Mouse (Mus musculus) lung, postnatal 4 days (tissue): ENCODE data around the gene Rapgef4.
"Not testable (repeated sequence)": the region's sequence is repeated elsewhere in the genome, so short reads cannot be mapped to it uniquely, and the experiment has no call there.

ENCODE experiments used
- DNase-seq, 2 experiments: peaks; one replicate each; pipeline ENCODE4 v3.0.0; 2021

Rapgef4 gene

DNA sequence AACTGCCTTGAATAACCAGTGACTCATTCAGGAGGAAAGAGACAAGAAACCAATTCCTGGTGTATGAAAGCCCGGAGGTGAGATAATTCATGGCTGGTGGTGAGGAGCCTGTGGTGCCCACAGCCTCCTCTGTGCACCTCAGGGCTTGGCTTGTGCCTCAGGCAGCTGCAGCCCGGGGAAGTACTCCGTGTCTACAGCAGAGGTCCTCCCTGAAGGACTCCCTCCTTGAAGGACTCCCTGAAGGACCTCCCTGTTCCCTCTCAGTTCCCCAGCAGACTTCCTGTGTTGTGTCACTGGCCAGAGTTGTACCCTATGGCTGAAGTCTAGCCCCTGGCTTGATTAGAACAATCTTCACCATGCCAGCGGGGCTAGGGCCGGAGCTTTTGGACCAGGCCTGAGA lies 50.7 kb downstream of the Rapgef4 start:
- DNase-seq = no peak

DNA sequence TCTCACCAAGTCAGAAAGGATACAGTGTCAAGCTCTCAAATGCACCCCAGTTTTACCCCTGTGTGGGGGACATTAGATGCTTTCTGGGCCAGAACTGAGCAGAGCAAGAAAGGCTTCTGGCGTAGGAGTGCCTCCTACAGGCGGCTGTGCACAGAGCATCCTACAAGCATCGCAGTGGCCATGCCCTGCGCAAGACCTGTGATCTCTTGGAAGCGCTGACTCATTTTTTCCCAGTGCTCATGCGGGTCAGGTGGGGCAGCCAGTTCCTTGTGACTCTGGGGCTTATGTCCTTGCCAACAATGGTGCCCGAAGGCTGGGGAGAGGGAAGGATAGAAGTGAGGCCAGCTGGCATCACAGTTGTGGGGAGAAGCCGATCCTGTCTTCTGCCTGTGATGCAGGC lies 54.6 kb downstream of the Rapgef4 start:
- DNase-seq = peak; percentile 46 to 50

DNA sequence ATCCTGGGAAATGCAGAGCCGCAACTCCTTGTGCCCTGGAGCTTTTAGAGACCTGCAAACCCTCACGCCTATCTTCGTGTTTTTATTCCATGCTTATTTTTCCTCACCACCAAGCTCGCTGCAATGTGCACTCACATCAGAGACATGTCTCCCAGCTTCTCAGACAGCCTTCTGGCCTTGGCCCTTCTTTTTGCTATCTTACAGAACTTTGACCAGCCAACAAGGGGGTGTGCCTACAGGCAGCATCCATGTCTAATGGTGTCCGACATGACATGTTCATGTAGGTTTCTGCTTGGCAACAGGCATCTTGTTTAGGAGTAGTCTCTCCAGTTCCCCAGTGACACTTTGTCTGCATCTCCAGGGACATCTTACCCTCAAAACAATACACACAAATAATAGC lies 56.3 kb downstream of the Rapgef4 start:
- DNase-seq = no peak

DNA sequence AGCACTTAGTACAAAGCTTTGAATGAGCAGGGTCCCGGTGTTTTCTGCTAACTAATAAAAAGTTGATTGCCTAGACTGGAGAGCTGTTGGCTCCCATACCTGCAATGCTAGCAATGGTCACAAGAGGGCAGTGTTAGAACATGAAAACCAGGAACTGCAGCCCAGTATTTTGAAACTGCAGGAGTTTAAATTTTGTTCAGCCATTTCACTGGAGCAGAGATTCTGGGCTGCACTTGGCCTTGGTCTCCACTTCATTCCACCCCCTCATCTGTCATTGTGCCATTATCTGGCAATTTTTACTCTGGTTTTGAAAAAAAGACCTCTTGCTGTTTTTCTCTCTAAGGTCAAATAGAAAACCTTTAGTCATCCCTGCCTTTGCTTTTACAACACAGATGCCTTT lies 57.2 kb downstream of the Rapgef4 start:
- peak; percentile 45 to 88 for DNase-seq

DNA sequence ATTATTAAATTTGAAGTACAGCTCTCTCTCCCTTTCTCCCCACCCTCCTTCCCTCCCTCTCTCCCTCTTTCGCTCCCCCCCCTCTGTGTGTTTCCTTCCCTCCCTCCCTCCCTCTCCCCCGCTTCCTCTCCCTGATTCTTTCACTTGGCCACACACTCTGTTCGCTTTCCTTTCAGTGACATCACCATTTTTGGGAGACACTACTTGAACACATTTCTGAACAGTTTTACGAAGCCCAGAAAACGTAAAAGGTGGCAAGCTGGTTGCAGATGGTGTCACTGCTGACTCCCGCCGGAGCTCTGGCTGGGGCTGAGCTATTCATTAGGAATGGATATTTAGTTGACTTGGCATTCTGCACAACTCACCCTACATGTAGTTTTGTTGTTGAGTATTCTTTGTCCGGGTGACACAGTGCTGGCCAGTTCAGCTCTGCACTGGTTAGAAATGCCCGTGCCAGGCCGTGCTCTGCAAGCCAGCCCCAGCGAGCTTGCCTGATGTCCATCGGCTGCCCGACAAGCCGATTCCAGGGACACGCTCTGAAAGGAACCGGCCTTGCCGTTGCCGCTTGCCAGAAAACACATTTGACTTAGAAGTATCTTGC lies 57.7 kb downstream of the Rapgef4 start:
- peak; percentile 14 to 45 for DNase-seq

DNA sequence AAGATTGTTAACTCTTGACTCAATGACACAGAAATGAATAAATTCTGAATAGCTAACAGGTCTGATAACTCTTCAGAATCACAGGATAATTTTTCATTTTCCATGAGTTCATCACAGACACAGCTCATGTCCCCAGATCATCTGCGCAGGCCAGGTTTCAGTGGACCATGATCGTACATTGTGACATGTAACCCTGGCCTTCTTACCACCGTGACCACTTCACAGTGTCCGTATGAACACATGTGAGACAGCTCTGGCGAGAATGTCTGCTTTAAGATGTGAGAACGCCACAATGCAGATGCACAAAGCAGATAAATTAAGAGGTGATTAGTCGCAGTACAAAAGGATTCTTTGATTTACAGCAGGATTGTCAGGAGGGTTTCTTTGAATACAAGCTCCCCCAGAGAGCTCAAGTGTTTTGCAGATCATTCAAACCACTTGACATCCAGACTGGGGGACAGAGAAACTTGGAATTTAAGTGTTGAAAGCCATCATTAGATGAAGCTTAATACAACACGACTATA lies 58.5 kb downstream of the Rapgef4 start:
- DNase-seq = no peak

DNA sequence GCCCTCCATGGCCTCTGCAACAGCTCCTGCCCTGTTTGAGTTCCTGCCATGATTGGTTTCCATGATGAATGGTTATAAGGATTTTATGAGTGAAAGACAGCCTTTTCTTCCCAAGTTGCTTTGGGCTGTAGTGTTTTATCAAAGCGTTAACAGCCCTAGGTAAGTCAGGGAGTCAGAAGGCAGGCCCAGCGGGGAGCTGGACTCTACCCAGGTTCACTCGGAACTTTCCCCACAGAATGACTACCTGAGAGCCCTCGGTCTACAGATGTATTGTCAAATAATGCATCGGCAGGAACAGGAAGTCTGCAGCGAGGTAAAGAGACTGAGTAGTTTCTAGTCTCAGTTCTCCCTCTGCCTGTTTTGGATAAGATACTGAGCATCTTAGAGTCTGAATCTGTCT lies 60.0 kb downstream of the Rapgef4 start:
- no peak for DNase-seq

DNA sequence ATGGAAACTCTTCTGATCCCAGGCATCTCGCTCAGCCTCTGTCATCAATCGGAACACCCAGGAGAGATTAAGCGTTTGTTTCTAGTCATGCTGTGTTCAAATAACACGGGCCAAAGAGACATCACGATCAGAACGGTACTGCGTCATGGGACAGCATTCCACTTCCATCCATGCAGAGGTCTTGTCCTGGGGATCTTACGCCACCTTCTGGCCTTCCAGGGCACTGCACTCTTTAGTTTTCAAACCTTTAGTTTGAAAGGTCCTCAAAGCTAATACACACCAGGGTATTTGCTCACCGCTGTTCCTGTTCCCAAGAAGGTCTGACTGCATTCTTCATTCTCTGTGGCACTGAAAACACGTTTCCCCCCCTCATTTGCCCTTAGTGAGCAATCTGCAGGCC lies 61.1 kb downstream of the Rapgef4 start:
- DNase-seq = no peak

DNA sequence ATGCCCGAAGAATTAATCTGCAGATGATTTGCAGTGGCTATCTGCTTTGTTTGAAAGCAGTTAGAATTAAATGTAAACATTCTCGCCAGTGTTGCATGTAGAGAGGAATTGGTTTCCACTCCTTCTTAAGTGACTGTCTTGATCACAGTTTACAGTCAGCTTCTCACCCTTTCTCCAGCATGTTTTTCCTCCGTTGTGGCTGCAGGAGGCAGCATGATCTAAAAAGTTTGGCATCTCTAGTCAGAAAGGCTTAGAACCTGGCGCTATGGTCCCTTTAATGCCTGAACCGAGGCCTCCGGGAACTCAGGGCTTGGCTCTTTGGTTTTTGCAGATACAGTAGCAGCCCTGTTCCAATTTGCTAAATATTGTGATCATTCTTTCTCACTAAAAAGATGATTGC lies 63.2 kb downstream of the Rapgef4 start:
- DNase-seq = peak in 1 of 2 experiments; percentile 50

DNA sequence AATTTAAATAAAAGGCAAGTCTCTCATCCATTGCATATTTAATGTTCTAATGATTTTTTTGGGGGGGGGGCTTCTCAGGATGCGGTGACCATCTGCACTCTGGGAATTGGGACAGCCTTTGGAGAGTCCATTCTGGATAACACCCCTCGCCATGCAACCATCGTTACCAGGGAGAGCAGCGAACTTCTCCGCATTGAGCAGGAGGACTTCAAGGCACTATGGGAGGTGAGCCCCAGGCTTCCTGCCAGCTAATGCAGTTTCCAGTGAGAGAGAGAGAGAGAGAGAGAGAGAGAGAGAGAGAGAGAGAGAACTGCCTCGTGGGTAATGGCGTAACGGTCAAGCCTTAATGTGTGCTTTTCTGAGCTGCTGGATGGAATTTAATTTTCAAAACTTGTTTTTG lies 64.0 kb downstream of the Rapgef4 start:
- DNase-seq = no peak

DNA sequence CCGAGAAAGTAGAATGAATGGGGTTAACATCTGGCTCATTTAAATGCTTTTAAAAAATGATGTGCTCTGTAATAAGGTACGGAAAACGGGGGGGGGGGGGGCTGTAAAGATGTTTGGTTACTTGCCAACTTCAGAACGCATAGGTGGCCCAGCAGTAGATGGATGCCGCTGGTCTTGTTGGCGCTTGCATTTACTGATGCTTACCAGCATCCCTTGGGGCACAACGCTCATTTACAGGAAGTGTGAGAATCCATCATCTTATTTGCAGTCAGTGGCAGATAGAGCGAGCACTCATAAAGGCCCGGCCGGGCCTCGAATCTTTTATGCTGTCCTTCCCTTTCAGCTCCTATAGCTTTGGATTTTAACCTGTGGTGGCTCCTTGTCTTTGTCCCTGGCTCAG lies 64.6 kb downstream of the Rapgef4 start:
- no peak for DNase-seq

DNA sequence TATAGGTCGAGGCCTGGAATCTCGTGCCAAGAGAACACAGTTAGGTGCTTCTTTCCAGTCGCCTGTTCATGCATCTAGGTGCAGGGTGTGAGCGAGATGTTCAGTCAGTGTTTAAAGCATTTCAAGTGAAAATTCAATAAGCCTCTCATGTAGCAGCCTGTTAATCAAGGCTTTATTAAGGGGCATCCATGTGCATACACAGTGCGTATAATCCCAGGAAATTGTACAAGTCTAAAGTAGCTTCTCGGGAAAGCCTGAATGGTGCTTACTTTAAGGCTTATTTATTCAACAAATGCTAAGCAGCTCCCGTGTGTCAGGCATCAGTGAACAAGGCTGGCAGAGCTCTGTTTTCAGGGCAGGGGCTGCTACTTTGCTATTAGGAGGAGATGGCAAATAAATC lies 69.4 kb downstream of the Rapgef4 start:
- DNase-seq = no peak

DNA sequence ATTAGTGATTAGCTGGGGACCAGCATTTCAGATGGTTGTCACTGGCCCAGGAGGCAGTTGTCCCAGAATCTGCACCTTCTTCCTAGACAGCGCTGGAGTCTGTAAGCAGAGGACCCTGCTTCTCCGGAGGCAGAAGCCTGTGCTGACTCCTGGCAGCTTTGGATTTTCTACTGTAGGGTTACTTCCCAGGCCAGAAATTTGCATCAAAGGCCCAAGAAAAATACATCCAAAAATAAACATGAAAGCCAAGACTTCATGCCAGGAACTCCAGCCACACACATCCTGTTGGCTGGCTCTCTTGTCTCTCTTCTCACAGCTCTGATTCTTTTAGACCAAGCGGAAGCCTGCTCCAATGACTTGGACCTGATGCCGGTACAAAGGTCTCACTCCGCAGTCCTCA lies 73.2 kb downstream of the Rapgef4 start:
- peak; percentile 22 to 51 for DNase-seq

DNA sequence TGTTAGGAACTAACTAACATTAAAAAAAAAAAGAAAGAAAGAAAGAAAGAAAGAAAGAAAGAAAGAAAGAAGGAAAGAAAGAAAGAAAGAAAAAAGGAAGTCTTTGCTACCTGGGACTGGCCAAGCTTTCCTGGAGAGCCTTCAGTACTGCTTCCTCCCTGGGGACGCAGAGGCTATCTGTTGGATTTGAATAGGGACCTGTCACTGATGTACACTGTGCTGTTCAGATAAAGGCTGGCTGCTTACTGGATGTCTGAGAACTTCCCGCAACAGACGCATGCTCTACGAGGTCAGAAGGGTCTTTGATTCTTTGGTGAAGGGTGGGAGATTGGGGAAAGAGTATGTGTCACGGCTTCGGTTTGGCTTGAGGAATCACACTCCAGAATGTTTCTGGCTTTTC lies 73.7 kb downstream of the Rapgef4 start:
- DNase-seq = no peak

DNA sequence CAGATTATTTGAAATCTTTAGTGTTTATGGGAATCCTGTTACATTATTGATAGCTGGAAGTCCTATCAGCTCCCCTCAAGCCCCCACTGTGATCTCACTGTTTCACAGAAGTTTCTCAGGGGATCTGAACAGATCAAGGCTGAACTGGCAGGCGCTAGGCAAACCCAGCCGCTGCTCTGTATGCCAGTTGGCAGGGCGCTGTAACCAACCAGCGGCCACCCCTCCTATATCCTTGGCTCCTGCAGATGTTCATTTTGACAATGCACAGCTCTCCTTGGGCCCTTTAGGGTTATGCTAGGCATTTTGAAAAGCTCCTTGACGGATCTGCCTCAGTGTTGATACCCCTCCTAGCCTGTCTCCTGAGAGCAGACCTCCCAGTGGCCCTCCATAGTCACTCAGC lies 74.4 kb downstream of the Rapgef4 start:
- DNase-seq = no peak

DNA sequence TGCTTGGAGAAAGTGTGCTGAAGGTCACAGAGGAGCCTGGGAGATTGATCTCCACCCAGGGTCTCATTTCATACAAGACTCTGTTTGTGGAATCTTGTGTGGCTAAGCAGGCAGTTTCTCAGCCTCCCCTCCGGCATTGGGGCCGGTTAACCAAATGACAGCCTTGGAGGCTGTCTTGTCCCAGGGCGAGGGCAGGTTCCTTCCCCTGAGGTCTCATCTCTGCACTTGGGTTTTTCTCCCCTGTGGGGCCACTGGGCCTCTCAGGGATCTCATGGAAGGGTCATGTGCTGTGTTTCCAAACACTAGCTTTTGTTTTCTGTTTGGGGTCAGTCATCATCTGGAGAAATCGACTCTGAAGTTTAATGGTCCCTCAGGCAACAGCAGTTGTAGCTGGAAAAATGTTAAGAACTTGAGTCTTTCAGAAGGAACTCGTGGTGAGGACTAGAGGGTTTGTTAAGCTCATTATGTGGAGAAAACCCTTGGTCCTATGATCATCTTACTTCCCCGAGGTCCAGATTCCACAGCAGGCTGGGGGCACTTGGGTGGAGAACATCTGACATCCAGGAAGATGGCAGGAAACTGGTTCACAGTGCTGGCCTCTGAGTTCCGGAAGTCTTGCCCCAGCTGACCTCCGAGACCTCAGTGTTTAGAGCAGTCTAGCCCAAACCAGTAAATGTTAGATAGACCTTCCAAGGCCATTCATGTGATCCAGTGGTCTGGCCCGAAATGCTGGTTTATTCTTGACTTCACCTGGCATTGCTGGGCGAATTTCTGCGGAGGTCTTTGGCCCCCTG lies 75.2 kb downstream of the Rapgef4 start:
- peak in 1 of 2 experiments; percentile 26 for DNase-seq

DNA sequence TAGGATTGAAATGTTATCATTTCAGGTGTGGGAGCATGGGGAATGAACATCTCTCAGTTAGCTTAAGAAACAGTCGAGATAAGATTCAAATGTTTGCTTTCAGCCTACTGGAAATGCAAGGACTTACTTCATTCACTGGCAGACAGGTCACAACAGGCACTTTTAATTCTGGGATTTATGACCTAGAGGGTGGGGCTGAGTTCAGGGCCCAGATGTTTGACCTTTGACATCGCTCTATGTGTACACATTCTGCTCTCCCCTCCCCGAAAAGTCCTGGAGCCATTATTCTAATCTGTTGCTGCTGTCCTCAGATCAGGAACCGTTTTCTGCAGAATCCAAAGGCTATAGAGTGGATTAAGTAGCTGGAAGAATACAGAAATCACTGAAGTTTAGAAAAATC lies 81.9 kb downstream of the Rapgef4 start:
- no peak for DNase-seq

DNA sequence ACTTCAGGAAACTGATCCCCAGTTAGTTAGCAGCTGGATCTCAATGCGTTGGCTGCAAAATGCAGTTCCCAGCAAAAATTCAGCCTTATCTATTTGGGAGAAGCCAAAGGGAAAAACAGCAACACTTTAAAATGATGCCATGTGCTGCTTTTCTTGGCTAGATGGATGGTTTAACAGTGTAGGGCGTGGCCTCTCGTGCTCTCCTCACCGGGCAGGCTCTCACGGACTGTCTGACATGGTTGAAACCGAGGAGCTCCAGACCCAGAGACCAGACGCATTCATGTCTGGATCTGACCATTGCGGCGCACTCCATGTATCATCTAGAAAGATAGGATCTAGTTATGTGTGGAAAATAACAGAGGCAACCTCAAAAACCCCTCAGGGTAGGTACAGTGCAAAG lies 87.5 kb downstream of the Rapgef4 start:
- DNase-seq = no peak

DNA sequence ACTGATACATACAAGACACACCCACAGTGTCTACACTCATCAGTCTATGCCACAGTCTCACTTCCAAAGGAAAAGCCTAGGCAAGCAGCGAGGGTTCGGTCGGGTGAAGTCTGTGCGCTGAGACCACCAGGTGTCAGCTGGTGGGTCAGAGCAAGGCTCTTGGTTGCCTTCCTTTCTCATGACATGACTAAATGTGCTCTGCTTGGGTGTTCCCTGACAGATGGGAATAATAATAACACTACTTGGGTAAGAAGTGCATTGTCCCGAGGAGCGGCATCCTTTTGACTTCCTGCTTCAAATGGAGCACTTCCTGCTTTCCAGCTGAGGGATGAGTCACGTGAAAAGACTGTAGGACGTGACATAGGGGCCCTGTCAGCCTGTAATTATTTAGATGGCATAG lies 89.0 kb downstream of the Rapgef4 start:
- peak; percentile 51 to 70 for DNase-seq

DNA sequence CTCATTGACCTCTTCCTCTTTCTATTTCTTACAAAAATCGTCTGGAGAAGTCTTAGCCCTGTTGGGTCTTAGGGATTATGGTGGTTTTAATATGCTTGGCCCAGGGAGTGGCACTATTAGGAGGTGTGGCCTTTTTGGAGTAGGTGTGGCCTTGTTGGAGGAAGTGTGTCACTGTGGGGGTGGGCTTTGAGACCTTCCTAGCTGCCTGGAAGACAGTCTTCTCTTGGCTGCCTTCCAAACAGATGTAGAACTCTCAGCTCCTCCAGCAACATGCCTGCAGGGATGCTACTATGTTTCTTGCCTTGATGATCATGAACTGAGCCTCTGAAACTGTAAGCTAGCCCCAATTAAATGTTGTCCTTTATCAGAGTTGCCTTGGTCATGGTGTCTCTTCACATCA lies 92.1 kb downstream of the Rapgef4 start:
- not testable (repeated sequence) for DNase-seq

DNA sequence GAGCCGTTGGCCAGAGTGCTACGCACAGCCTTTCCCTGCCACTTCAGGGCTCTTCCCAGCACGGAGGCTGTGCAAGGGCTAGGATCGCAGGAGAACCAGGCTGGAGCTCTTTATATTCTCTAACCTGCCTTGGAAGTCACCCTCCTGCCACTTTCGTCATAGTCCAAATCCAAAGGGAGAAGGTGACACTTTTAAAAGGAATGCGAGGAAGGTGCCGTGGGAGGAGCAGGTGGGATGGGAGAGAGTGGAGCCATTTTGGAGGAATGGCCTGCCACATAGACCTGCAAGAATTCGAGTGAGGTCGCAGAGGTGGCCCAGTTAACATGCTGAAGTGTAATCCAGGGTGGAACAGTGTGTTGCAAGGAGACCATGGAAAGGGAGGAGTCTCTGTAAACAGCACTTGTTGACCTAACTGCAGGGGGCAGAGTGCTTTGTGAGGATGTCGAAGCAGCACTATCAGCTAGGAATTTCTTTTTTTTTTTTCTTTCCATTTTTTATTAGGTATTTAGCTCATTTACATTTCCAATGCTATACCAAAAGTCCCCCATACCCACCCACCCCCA lies 94.0 kb downstream of the Rapgef4 start:
- DNase-seq = no peak

DNA sequence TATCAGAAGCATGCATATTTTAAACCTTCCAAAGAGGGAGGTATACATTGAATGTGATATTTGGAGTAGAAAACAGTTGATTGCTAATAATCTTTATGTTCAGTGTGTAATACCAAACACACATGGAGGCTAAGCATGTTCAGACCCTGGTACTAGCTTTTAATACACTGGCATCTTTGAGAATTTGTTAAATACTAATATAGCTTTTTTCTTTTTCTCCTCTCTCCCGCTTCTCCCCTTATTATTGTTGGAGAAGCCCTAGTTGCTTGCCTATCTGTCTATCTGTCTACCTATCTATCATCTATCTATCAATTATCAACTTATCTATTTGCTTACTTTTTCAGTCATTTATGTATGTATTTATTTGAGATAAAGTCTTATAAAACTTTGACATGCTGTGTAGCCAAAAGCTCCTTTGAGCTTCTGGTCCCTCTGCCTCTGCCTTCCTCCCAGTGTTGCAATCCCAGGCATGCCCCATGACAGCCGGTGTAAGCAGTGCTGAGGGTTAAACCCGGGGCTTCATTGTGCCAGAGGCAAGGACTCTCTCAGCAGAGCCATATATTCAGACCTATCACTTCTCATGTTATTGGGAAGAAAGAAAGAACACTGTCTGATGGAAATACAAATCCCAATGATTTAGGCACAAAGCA lies 96.6 kb downstream of the Rapgef4 start:
- no peak for DNase-seq

DNA sequence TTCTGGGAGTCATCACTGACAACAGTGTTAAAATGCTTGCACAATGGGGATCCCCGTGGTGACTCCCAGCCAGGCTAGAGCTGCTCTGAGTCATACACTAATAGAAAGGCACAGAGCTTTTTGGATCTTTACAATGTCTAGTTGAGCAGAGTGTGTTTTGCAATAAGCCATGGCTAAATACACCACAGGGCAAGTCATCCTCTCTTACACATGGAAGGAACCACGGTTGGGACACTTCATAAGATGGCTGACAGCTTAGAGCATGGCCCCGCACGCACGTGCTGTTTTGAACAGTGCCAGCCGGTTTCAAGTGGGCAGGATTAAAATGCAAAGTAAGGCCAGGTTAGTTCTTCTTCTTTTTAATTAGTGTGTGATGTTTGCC lies 97.1 kb downstream of the Rapgef4 start:
- DNase-seq = no peak

DNA sequence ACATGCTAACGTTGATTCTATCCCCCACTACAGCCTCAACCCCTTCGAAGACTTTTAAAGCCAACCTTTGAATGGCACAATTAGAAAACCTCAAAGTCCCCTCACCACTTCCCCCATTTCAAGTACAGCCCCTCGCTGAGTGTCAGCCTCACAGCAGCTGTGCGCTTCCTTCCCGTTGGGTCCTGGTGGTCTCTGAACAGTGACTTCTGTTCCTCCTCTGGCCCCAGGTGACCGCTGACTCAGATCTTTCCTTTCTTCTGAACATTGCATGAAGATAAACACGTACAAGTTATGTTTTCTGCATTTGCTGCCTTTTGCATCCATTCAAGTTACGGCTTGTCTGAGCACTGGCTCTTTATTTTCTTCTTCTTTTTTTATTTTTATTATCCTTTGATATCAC lies 98.1 kb downstream of the Rapgef4 start:
- DNase-seq = no peak
